Mouse (Mus musculus): ENCODE results near the gene Rhbdl1.
A peak's percentile ranks its signal among the peaks of the same experiment; 100 is the strongest.
"Not testable (repeated sequence)": the region's sequence is repeated elsewhere in the genome, so short reads cannot be mapped to it uniquely, and the experiment has no call there.

Rhbdl1 gene

DNA sequence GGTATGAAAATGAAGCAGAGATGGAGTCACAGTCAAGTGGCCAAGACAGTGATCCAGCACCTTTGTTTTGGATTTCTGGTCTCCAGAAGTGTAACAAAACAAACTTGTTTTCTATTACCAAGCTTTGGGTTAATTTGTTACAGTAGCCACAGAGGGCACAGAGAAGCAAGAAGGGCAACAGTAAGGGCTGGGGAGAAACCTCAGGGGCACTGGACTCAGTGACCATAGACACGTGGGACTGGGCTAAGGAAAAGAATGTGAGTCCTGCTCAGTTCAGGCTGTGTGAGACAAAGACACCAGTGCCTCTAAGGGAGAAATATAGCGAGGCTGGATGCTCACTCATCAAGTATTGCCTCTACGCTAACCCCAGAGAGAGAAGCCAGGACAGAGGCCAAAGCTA, 35.6 kb upstream of the Rhbdl1 start:
- no peak for DNase-seq (ENCODE audit: low spot score in 2 of 2)

DNA sequence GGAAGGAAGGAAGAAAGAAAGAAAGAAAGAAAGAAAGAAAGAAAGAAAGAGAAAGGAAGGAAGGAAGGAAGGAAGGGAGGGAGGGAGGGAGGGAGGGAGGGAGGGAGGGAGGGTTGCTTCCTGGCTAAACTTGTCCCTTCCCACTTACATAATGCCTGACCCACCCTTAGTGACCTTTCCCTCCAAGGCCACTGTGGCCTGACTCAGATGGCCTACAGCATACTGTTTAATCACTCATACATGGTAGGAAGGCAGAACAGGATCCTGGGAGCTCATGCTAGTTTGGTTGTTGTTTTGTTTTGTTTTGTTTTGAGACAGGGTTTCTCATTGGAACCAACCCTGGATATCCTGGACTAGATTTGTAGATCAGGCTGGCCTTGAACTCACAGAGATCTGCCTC, 34.5 kb upstream of the Rhbdl1 start:
- not testable (repeated sequence) for DNase-seq (ENCODE audit: low spot score in 2 of 2)

DNA sequence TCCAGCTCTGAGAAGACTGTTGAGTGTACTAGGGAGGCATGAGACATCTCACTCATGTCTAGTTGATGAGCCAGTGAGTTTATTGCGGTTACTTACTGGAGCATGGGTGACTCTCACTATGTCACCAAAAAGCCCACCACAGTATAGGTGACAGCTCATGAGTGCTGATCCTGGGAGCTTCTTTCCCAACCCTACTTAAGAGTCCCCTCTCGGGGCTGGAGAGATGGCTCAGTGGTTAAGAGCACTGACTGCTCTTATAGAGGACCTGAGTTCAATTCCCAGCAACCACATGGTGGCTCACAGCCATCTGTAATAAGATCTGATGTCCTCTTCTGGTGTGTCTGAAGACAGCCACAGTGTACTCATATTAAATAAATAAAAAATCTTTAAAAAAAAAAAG, 32.9 kb upstream of the Rhbdl1 start:
- no peak for DNase-seq (ENCODE audit: low spot score in 2 of 2)

DNA sequence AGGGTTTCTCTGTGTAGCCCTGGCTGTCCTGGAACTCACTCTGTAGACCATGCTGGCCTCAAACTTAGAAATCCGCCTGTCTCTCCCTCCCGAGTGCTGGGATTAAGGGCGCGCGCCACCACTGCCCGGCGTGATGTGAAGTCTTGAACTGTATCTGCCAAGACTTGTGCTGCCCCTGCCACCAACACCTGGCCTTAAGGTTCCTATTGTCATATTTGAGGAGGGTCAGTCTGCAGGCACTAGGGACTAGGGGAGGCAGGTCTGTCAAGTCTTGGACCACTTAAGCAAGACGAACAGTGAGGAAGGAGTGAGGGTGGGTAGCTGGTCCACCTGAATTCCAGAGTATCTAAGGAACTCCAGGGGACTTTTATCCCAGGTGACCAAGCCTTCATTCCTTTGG, 32.4 kb upstream of the Rhbdl1 start:
- no peak for DNase-seq (ENCODE audit: low spot score in 2 of 2)

DNA sequence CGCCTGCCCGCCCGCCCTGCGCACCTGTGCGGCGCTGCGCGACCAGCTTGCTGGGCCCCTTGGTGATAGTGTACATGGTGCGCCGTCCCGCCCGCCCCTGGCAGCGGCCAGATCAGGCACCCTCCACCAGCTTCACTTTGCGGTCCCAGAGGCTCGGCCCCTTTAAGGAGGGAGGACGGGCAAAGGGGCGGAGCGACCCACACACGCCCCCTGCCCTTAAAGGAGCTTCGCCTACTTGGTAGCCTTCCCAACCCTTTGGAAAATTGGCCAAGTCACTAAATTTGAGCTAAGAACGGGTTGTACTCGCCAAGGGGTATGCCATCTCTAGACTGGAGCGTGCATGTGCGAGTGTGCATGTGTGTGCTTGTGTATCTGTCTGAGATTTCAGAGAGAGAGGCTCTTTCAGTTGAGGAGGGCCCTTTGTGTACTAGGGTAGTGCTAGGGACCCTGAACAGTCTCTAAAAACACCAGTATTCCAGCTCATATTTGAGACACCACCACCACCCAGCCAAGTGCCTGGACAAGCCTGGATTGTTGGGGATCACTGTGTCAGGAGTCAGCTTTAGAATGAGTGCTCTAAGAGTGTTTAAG, 31.6 kb upstream of the Rhbdl1 start, which contains the start of gene Mcrip2:
TSS of gene Mcrip2 (minus strand) at position 164 of the 591 bp plus-strand sequence.
- DNase-seq (ENCODE audit: low spot score in 2 of 2): peak; percentile 60 to 61

DNA sequence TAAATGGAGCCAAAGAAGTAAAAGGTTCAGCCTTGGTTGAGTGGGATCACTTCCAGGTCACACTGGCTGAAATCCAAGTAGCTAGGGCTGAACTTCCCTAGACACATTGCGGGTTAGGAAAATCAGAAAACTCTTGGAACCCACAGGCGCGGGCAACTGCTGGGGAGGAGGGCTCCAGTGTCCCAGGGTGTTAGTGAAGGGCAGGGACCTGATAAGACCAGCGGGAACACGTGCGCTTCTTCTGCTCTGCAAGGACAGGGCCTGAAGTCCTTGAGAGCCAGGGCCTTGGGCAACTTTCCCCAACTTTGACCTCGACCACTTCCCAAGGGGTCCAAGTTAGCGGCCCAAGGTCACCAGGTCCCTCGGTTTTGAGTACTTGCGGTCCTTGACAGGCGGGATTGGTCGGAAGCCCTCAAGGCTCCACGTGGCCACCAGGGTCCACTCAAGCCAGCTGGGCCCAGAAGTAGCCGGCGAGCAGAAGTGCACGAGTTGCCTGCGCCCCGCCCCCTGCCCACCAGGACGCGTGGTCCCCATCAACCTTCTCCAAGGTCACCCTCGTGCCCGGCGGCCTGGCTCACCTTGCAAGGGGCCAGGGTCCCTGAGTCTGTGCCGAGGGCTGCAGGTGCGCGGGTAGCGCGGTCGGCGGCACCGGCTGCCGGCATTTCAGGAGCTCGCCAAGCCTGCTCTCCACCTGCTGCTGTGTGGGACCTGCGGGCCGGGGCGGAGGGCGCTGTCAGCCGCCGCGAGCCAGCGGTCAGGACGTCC, 30.9 kb upstream of the Rhbdl1 start:
- peak in 1 of 2 experiments; percentile 34 for DNase-seq (ENCODE audit: low spot score in 2 of 2)

DNA sequence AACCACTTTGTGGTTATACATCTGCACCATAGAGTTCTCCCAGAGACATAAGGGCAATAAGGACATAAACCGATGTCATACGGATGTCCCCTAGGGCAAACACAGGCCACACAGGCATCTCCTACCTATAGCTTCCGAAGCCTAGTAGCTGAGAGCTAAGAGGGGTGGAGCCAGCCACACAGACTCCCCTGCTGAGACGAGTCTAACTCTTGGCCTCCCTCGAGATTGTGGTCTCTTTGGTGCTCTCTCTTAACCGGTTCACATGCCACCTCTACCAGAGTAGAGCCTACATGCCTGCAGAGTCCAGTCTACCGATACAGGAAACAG, 30.4 kb upstream of the Rhbdl1 start:
- DNase-seq (ENCODE audit: low spot score in 2 of 2): peak in 1 of 2 experiments; percentile 33

DNA sequence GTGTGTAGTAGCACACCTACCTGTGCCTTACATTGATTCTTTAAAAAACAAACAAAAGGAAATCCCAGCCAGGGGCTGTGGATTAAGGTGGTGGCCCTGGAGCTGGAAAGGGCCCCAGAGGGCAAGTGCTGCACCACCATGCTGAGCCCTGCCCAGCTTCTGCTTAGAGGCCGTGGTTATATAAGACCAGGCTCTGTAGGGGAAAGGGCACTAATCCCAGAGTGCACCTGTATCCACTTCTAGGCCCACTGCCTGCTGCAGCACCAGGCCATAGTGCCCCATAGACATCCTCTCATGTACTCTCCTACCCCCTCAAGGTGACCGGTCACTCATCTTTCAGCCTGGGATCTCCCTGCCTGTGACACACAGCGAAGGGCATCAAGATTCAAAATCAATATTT, 29.1 kb upstream of the Rhbdl1 start:
- DNase-seq (ENCODE audit: low spot score in 2 of 2): no peak

DNA sequence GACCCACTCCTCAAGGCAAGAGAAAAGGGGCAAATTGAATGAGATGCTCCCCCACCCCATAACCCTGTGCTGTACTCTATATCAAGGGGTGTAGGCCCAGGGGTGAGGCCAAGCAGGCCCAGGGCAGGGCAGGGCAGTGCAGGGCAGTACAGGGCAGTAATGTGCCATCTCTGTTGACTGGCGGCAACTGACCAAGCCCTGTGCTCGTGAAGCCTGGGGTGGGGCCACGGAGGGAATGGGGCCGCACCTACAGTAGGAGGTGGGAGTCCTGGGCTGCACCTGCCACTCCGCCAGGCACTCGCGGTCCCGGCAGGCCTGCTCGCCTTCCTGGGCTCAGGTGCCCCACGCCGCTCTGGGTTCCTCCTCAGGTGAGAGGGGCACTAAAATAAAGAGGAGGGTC, 28.2 kb upstream of the Rhbdl1 start:
- DNase-seq (ENCODE audit: low spot score in 2 of 2): no peak

DNA sequence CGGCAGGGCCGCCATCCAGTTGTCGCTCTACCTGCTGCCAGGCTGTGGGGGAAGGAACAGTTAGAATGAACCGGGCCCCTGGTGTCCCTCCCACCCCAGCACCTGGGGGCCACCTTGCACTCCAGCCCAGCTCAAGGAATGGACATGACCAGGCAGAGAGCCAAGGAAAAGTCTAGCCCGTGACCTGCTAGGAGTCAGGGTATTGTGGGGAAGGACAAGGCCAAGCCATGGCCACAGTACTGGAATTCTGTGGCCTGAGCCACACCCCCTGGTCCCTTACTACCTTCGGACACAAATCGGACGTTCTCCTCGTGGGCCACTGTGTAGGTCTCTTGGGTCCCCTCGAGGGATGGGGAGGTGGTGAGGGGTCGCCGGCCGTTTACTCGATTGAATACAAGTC, 27.2 kb upstream of the Rhbdl1 start:
- no peak for DNase-seq (ENCODE audit: low spot score in 2 of 2)

DNA sequence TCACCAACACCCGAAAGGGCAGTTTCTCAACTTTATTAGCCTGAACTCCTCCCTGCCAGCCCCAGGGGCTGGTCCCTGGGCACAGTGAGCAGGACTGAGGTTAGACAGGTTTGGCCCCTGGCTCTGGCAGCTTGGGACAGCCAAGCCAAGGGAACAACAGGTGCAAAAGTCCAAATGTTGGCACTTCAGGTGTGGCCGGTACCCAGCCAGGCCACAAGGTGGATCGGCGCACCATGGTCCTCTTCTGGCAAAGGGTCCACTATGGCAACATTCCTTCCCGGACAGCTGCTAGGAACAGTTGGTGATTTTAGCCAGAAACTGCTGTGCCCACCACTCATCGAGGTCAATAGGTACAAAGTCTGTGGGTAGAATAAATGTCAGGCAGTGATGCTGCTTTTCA, 26.6 kb upstream of the Rhbdl1 start:
- no peak for DNase-seq (ENCODE audit: low spot score in 2 of 2)

DNA sequence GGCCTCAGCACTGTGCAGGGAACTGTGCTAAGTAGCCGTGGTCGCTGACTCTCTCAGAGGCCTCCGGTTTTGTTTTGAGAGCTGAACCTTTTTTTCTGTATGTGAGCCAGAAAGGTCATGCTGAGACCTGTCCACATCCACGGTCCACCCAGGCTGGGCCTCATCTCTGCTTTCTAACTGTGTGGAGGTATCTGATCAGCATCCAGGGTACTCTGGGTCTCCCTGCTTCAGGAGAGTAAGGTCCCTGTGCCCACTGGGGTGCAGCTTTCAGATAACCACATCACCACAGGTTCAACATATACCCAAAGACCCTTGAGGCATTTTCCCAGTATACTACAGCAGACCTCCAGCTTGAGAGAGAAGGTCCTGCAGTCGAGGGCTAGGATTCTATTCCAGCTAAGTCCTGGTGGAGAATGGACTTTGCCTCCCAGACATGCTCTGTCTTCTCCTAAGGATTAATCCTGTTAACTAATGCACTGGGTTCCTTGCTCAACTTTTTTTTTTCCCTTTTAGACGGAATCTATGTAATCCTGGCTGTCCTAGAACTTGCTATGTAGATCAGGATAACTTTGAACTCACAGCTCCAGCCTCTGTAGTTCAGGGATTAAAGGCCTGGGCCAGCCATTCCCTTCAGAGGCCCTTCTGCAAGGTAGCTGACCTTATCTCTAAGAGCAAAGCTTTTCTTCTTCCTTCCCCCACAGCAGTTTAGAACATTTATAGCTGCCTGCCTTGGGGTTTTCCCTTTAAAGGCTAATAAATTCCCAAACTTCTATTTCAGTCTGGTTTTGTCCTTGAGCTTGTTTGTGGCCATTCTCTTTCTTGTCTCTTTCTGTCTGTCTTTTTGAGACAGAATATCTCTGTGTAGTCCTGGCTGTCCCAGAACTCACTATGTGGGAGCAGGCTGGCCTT, 24.9 kb upstream of the Rhbdl1 start:
- DNase-seq (ENCODE audit: low spot score in 2 of 2): no peak

DNA sequence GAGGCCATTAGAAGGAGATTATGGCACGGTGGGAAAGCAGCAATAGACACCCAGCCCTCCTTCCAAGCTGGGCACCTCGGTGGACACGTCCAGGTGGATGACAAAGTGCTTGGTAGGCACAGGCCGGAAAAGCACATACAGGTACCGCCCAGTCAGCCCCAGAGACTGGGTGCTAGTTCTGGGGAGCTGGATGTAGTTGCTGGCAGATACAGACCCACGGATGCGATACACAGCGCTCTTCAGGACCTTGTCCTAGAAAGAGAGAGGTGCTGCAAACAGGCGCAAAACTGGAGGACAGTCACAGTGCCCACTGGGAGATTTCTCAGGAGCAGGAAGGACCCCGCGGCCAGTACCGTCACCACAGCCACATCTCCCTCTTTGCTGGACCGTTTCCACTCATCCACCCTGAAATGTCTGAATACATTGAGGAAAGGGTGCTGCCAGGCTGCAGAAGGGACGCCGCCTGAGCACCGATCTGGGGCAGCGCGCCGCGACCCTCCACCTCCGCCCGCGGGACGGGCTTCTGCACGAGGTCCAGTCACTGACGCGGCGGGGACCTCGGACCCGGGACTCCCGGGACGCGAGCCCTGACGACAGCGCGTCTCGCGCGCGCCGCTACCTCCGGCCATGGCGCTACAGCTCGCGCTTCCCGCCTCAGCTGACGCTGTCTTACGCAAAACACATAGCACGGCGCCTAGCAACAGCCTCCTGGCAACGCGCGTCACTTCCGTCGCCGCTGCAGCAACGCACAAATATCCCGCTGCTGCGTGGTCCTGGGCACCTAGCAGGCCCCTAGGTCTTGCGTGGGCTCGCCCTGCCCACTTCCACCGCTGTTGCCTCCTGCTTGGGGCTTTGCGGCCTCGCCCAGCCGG, 24.0 kb upstream of the Rhbdl1 start, which contains the start of gene Wdr90:
TSS of gene Wdr90 (minus strand) at position 670 of the 872 bp plus-strand sequence.
- DNase-seq (ENCODE audit: low spot score in 2 of 2): peak; percentile 81

DNA sequence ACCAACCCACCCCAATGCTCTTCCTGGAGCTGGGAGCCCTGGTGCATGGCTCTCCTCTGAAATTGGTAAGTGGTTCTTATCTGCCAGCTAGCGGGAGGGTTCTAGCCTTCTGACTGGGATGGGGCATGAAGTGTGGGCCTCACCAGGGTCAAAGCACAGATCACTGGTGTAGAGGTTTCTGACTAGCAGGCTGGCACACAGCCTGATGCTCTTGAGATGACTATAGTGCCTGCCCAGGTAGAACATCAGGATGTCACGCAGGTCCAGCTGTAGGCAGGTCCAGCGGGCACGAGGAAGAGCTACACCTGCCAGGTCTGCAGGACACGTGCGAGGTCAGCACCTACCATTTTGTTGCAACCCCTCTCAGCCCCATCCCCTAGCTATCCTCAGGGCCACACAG, 23.1 kb upstream of the Rhbdl1 start:
- DNase-seq (ENCODE audit: low spot score in 2 of 2): no peak

DNA sequence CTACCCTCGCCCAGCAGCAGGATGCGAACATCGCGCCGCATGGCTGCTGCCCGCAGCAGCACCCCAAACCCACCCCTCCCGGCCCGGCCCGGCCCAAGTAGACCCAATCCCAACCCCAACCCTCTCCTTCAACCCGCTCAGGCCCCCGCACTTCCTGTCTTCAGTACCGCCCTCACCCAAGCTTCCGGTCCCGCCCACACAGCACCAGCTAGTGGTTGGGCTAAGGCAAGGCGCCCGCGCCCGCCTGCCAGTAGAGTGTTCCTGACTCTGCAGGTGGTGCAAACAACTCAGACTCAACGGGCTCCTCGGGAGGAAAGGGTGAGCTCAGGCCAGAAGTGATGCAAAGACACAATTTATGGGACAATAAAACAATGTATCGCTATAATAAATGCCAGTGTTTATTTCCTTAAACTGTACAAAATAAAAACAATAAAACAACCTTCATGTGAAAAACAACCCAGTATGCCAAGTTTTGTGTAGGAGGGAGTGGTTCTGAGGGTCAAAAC, 7.4 kb upstream of the Rhbdl1 start, which contains the start of gene Rhot2:
TSS of gene Rhot2 (minus strand) at position 456 of the 506 bp plus-strand sequence.
- peak; percentile 96 for DNase-seq (ENCODE audit: low spot score in 2 of 2)

DNA sequence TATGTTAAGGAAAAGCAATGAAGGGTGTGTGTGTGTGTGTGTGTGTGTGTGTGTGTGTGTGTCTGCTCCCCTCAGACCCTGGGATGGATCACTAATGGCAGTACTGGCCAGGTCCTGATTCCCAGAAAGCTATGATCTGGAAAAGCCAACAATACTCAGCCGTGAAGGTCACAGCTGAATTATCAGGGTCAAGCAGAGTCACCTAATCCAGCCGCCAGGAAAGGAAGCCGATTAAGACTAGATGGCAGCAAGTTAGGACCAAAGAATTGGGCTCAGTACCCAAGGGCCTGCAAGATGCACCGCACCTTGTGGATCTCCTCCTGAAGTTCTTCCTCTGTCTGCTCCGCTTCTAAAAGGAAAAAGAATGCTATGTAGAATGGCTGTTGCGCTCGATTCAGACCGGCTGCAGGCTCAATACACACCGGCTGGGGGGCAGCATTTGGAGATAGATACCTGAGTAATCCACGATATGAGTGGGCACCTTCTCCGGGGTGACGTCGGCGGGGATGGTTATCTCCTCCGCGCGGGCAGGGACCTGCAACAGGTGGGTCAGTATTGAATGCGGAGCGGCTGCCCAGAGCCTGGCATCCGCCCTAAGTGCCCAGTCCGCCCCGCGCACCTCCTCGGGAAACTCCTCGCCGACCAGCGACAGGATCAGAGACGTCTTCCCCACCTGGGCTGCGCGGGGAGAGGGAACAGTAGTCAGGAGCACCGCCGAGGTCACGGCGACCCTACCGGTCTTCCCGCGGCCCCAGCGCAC, 6.7 kb upstream of the Rhbdl1 start:
- no peak for DNase-seq (ENCODE audit: low spot score in 2 of 2)

DNA sequence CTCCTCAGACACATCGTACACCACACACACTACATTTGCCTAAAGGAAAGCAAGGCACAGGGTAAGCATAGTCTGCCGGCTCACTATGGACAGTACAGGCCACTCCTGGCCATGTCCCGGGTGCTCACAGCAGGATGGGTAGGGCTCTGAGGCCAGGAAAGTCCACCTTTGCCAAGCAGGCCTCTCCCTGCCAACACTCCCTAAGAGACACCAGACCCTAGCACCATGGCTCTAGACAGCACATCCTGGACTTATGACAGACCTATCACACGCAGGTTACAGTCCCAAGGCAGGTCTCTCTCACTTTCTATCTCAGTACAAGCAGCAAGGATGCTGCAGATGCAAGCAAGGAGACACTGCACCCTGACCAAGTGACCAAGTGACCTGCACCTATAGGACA, 6.0 kb upstream of the Rhbdl1 start:
- DNase-seq (ENCODE audit: low spot score in 2 of 2): no peak

DNA sequence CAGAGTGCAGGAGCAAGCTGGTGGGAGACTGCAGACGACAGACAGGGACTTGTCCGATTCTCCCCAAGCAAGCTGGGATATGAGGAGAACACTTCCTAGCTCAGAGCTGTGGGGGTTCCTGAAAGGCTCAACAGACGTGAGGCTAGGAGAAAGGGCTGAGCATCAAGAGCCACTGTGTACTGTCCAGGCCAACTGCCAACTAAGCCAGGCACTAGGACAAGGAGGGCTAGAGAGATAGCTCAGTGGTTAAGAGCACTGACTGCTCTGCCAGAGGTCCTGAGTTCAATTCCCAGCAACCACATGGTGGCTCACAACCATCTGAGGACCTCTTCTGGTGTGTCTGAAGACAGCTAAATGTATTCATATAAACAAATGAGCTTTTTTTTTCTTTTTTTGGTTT, 5.4 kb upstream of the Rhbdl1 start:
- no peak for DNase-seq (ENCODE audit: low spot score in 2 of 2)

DNA sequence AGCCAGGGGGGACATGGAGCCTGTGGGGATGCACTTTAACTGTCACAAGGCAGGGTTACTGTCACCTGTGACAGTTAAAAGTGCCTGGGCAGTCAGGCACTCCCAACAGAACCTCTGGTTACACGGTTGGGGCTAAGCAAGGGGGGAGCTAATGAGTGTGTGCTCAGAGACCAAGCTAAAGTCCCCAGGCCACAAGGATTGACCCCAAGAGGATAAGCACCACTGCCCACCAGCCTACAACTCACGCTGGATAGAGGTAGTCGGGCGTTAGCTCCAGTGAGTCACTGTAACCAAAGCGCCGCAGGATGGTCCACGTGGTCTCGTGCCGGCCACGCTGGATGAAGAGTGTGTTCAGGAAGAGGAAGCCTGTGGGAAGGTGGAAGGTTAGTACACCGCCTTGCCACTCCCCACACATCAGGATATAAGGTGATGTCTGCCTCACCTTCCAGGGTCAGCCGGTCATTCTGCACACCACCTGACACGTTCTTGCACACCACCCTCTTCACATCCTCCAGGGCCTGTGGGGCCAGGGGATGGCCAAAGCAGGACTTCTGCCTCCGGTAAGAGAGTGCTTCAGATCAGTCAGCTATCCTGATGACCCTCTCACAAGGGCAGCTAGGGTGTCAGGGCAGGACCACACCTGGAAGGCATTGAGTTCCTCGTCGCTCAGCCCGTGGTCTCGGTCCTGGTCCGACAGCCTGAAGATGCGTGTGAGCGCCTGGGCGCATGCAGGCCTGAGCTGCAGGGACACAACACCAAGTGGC, 4.2 kb upstream of the Rhbdl1 start, which contains the start of gene Gm20683:
TSS of gene Gm20683 (minus strand) at position 647 of the 764 bp plus-strand sequence.
- DNase-seq (ENCODE audit: low spot score in 2 of 2): no peak

DNA sequence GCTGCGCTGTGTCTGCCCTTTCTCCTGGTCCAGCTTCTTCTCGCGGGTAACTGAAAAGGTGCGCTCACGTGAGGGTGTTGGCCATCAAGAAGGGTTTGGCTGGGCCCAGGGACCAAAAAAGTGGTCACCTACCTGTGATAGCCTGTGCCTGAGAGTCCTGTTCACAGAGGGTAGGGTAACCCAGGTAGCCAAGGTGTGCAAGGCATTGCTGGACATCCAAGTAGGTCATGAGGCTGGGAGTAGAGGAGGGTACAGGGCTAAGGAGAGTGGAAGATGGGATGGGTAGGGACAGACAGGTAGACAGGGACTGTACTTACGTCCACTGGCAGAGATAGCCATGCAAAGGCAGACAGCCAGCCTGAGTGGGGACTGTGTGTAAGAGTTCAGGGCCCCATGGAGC, 3.4 kb upstream of the Rhbdl1 start:
- DNase-seq (ENCODE audit: low spot score in 2 of 2): no peak
